Mouse (Mus musculus) lung, postnatal 0 days (tissue): ENCODE measurements around the gene Eepd1. TPM values are rescaled to one million over a fixed set of nuclear protein-coding genes. Genes with fewer than 3 reads are reported as not detected.

Experiments
- ATAC-seq: fragments of 200-750 bp; cut with Nextera tagmentation; 2 replicates; pipeline ENCODE4 v1.8.0; 2017; ENCODE audit warnings: moderate library complexity
- DNase-seq: peaks from one replicate; pipeline ENCODE4 v3.0.0-alpha.2; 2016; ENCODE audit warnings: low spot score
- H3K27ac ChIP-seq: fragments of 300-500 bp; sonication (generic); 2 replicates; pipeline ENCODE4 v1.5.1; 2014; ENCODE audit warnings: antibody characterized with exemption, mild to moderate bottlenecking, low read length, mixed read lengths
- H3K27me3 ChIP-seq: fragments of 300-500 bp; sonication (generic); replicated peaks from 2 replicates; pipeline ENCODE4 v1.6.1; 2014; ENCODE audit warnings: low read length, mixed read lengths; ENCODE audit not compliant: insufficient read depth
- H3K36me3 ChIP-seq: fragments of 300-500 bp; sonication (generic); 2 replicates; pipeline ENCODE4 v1.6.1; 2014; ENCODE audit warnings: low read length, mixed read lengths; ENCODE audit not compliant: insufficient read depth
- H3K4me1 ChIP-seq: fragments of 300-500 bp; sonication (generic); 2 replicates; pipeline ENCODE4 v1.6.1; 2014; ENCODE audit warnings: antibody characterized with exemption, low read depth, low read length, mixed read lengths; ENCODE audit not compliant: insufficient read depth
- H3K4me2 ChIP-seq: fragments of 300-500 bp; sonication (generic); replicated peaks from 2 replicates; pipeline ENCODE4 v1.6.1; 2014; ENCODE audit warnings: low read depth, mild to moderate bottlenecking, low read length, moderate library complexity, mixed read lengths
- H3K4me3 ChIP-seq: fragments of 300-500 bp; sonication (generic); 2 replicates; pipeline ENCODE4 v1.5.1; 2014; ENCODE audit warnings: low read depth, low read length
- H3K9ac ChIP-seq: fragments of 300-500 bp; sonication (generic); replicated peaks from 2 replicates; pipeline ENCODE4 v1.6.1; 2014; ENCODE audit warnings: low read depth, mild to moderate bottlenecking
- H3K9me3 ChIP-seq: fragments of 300-500 bp; sonication (generic); 2 replicates; pipeline ENCODE4 v1.6.1; 2016; ENCODE audit warnings: low read length, mixed read lengths
- CTCF ChIP-seq: IDR thresholded peaks from 2 replicates; pipeline ENCODE4 v1.5.1; 2016; ENCODE audit warnings: antibody characterized with exemption, mild to moderate bottlenecking
- EP300 ChIP-seq: IDR thresholded peaks from 2 replicates; pipeline ENCODE4 v1.6.1; 2016; ENCODE audit warnings: antibody characterized with exemption, mild to moderate bottlenecking, control low read depth
- WGBS: fragments of 180-500 bp; shearing (Covaris S2); extraction: QIAGEN DNeasy Blood & Tissue Kit; methylation state at CpG from one replicate; pipeline ENCODE4 v1.1.7; 2014; 5-methylcytosine and 5-hydroxymethylcytosine counted together
- polyA plus RNA-seq: library from polyadenylated mRNA; unstranded; fragments of >200 nt; fragmentation: Nextera tagmentation; extraction: Ambion mirVana; gene quantifications from 2 replicates; pipeline ENCODE4 v1.2.1, GENCODE M21; 2015

The Eepd1 gene
- polyA plus RNA-seq, 1 experiment from 2014 or later = 19.2 TPM

- Histone ChIP-seq H3K4me2 (no peak overlapping the region), H3K4me3 (no peak overlapping the region), H3K36me3 (no peaks in the 10 kb centered on the region), H3K9me3 (no peaks in the 10 kb centered on the region), H3K4me1 (no peaks in the 10 kb centered on the region), H3K9ac (no peak overlapping the region), H3K27ac (no peak overlapping the region), H3K27me3 (no peaks in the 10 kb centered on the region)
- no peak for ATAC-seq
- 79% methylated on average over 1 of the region's 1 CpGs for WGBS
- no peak for DNase-seq
- no peak for TF ChIP-seq EP300
- TF ChIP-seq CTCF = no peak
Measured at GRCm38 (mm10) chr9:25526516-25526915, 45.2 kb downstream of the Eepd1 start.

GRCm38 (mm10) chr9:25526927-25527337 is 45.6 kb downstream of the Eepd1 start:
- TF ChIP-seq CTCF (no peak), EP300 (no peak)
- no peaks in the 10 kb centered on the region for H3K4me1 ChIP-seq
- H3K4me2 ChIP-seq = no peak overlapping the region
- no peaks in the 10 kb centered on the region for H3K9me3 ChIP-seq
- no peak overlapping the region for H3K4me3 ChIP-seq
- ATAC-seq = no peak
- H3K36me3 ChIP-seq = no peaks in the 10 kb centered on the region
- H3K27me3 ChIP-seq = no peaks in the 10 kb centered on the region
- no peak for DNase-seq
- H3K27ac ChIP-seq = no peak overlapping the region
- no peak overlapping the region for H3K9ac ChIP-seq

- Histone ChIP-seq H3K27ac (no peak overlapping the region), H3K27me3 (no peaks in the 10 kb centered on the region), H3K4me1 (no peaks in the 10 kb centered on the region), H3K4me2 (no peak overlapping the region), H3K36me3 (no peaks in the 10 kb centered on the region), H3K9ac (no peak overlapping the region), H3K4me3 (no peak overlapping the region), H3K9me3 (no peaks in the 10 kb centered on the region)
- ATAC-seq = no peak
- WGBS = 75% methylated on average over 7 of the region's 7 CpGs
- DNase-seq = no peak
- no peak for TF ChIP-seq CTCF
- TF ChIP-seq EP300 = no peak
Measured at GRCm38 (mm10) chr9:25527359-25528038, 46.2 kb downstream of the Eepd1 start.

- no peaks in the 10 kb centered on the region for H3K9me3 ChIP-seq
- H3K36me3 ChIP-seq = no peaks in the 10 kb centered on the region
- TF ChIP-seq EP300 (no peak), CTCF (no peak)
- DNase-seq (no peak), ATAC-seq (no peak)
- H3K4me2 ChIP-seq = no peak overlapping the region
- WGBS = 84% methylated on average over 1 of the region's 1 CpGs
- H3K4me3 ChIP-seq = no peak overlapping the region
- H3K27me3 ChIP-seq = no peaks in the 10 kb centered on the region
- H3K9ac ChIP-seq = no peak overlapping the region
- H3K4me1 ChIP-seq = no peaks in the 10 kb centered on the region
- no peak overlapping the region for H3K27ac ChIP-seq
Measured at GRCm38 (mm10) chr9:25531627-25532026, 50.3 kb downstream of the Eepd1 start.

- Histone ChIP-seq H3K4me3 (no peak overlapping the region), H3K36me3 (no peaks in the 10 kb centered on the region), H3K4me1 (no peaks in the 10 kb centered on the region), H3K4me2 (no peak overlapping the region), H3K27ac (no peak overlapping the region), H3K9me3 (no peaks in the 10 kb centered on the region), H3K9ac (no peak overlapping the region), H3K27me3 (no peaks in the 10 kb centered on the region)
- 59% methylated on average over 3 of the region's 3 CpGs for WGBS
- no peak for TF ChIP-seq CTCF
- TF ChIP-seq EP300 = no peak
- ATAC-seq = no peak
- DNase-seq = no peak
Measured at GRCm38 (mm10) chr9:25532105-25532504, 50.8 kb downstream of the Eepd1 start.

GRCm38 (mm10) chr9:25535487-25535886 is 54.1 kb downstream of the Eepd1 start:
- Histone ChIP-seq H3K27ac (0 out of 2 replicates have a peak overlapping the region, but pooled peaks have one; percentile 45), H3K4me1 (no peaks in the 10 kb centered on the region), H3K9ac (no peak overlapping the region), H3K4me3 (no peak overlapping the region), H3K9me3 (no peaks in the 10 kb centered on the region), H3K4me2 (no peak overlapping the region), H3K36me3 (no peaks in the 10 kb centered on the region), H3K27me3 (no peaks in the 10 kb centered on the region)
- 45% methylated on average over 3 of the region's 3 CpGs for WGBS
- ATAC-seq (peak; percentile 76), DNase-seq (peak; percentile 78)
- no peak for TF ChIP-seq CTCF
- peak; percentile 85 for TF ChIP-seq EP300
